Mouse (Mus musculus) spleen, postnatal 4 days (tissue): ENCODE results near the gene Wnt2b.

Source experiments
- DNase-seq, 2 experiments: peaks; one replicate each; pipeline ENCODE4 v3.0.0; 2022; ENCODE audit warnings: low spot score in 2 of 2

The Wnt2b gene

DNA sequence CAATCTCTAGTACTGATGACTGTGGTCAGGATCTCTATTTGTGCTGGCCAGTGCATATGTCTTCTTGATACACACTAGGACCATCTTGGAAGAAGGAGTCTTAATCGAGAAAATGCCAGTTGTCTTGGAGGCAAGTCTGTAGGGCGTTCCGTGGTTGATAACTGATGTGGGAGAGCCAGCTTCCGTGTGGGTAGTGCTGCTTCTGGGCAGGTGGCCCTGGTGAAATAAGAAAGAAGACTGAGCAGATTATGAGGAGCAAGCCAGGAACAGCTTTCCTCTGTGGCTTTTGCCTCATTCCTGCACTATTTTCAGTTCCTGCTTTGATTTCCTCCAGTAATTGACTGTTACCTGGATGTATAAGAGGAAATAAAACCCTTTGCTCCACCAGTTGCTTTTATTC lies 56.3 kb downstream of the Wnt2b start:
- DNase-seq = no peak

DNA sequence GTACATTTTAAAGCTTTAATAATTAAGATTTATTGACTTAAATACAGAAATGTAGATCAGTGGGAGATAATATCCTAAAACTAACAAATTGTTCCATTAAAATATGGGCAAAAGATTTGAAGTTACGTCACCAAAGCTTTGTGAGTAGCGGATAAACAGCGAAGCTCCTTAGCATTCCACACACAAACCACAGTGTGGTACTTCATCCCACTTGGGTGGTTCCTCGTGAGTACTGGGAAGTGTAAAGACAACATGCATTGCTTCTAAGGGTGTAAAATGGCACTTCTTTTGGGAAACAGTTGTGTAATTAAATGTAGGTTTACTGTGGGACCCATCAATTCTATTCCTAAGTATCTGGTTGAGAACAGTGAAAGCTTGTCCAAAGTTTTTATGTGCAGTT lies 60.6 kb downstream of the Wnt2b start:
- DNase-seq = no peak

- no peak for DNase-seq
Observed at GRCm38 (mm10) chr3:104896141-104896540, 65.6 kb downstream of the Wnt2b start.
